15 mouse cellular contexts compared by ENCODE assay signal in genomic region chr13:56115906-56116305, GRCm38 (mm10). TPM values are rescaled to one million over a fixed set of nuclear protein-coding genes. Genes with fewer than 3 reads are reported as not detected.
DNase-seq lines count a peak whose midpoint lies in the region; ATAC-seq and TF ChIP-seq lines count a peak whose summit lies in the region.
"Had no signal": no experiment of that assay in that cellular context is flagged by ENCODE, and none has a peak within 500 bp of the region (broad histone marks: within the 10 kb centered on the region; RNA-seq: fewer than 3 reads in every experiment).

No protein-coding gene starts in this region.

- H3K4me1 ChIP-seq in heart, embryonic 15.5 days (replicated peaks): peaks cover 88% of the 10 kb centered on the region
- peaks cover 60% of the 10 kb centered on the region for H3K4me1 ChIP-seq in lung, embryonic 16.5 days (replicated peaks; ENCODE audit: control insufficient read depth, insufficient read depth, low read length)
- peaks cover 54% of the 10 kb centered on the region for H3K4me1 ChIP-seq in embryonic facial prominence, embryonic 14.5 days (ENCODE audit: control insufficient read depth, insufficient read depth, low read length)
- H3K4me1 ChIP-seq in small intestine, adult 2 months (ENCODE audit: control insufficient read depth, insufficient read depth, insufficient read length, low read length): peaks cover 26% of the 10 kb centered on the region

- TF ChIP-seq CTCF in small intestine, adult 2 months (IDR thresholded peaks at IDR 0.05; ENCODE audit: extremely low read depth, insufficient read length, insufficient replicate concordance, low read depth, low read length): no peak

- H3K4me2 ChIP-seq in heart, embryonic 15.5 days: peak overlapping the region; percentile 22
- no peak overlapping the region for H3K4me2 ChIP-seq in lung, embryonic 16.5 days (ENCODE audit: low read depth, low read length)
- 0 out of 2 replicates have a peak overlapping the region, but pooled peaks have one; percentile 6 for H3K4me2 ChIP-seq in embryonic facial prominence, embryonic 14.5 days (ENCODE audit: low read depth, low read length)
- H3K4me2 ChIP-seq: liver, embryonic 12.5 days; midbrain, embryonic 13.5 days had no signal

- no peaks in the 10 kb centered on the region for H3K9me3 ChIP-seq in heart, embryonic 15.5 days (replicated peaks)
- no peaks in the 10 kb centered on the region for H3K9me3 ChIP-seq in lung, embryonic 16.5 days (ENCODE audit: control insufficient read depth, low read length)
- no peaks in the 10 kb centered on the region for H3K9me3 ChIP-seq in embryonic facial prominence, embryonic 14.5 days (ENCODE audit: control insufficient read depth, low read length)
- H3K9me3 ChIP-seq: liver, embryonic 12.5 days; midbrain, embryonic 13.5 days had no signal

- H3K27me3 ChIP-seq in heart, embryonic 15.5 days: no peaks in the 10 kb centered on the region
- H3K27me3 ChIP-seq in lung, embryonic 16.5 days (ENCODE audit: control insufficient read depth, insufficient read depth, low read depth, low read length): no peaks in the 10 kb centered on the region
- H3K27me3 ChIP-seq in embryonic facial prominence, embryonic 14.5 days (replicated peaks; ENCODE audit: control insufficient read depth, insufficient read depth, low read length): no peaks in the 10 kb centered on the region
- no peaks in the 10 kb centered on the region for H3K27me3 ChIP-seq in small intestine, adult 2 months (ENCODE audit: control insufficient read depth, insufficient read depth, low read length)
- H3K27me3 ChIP-seq: CH12.LX; liver, embryonic 12.5 days; midbrain, embryonic 13.5 days had no signal

- H3K9ac ChIP-seq in heart, embryonic 15.5 days: 0 out of 2 replicates have a peak overlapping the region, but pooled peaks have one; percentile 31
- no peak overlapping the region for H3K9ac ChIP-seq in lung, embryonic 16.5 days (ENCODE audit: low read length)
- H3K9ac ChIP-seq in embryonic facial prominence, embryonic 14.5 days (ENCODE audit: low read depth, low read length): no peak overlapping the region
- H3K9ac ChIP-seq: liver, embryonic 12.5 days had no signal

- H3K27ac ChIP-seq in heart, embryonic 15.5 days: peak overlapping the region; percentile 88
- H3K27ac ChIP-seq in lung, embryonic 16.5 days (ENCODE audit: low read length): peak overlapping the region; percentile 77
- peak overlapping the region; percentile 46; the same call in 1 of the 2 replicates for H3K27ac ChIP-seq in embryonic facial prominence, embryonic 14.5 days (replicated peaks; ENCODE audit: low read depth, low read length)
- H3K27ac ChIP-seq in small intestine, adult 2 months (ENCODE audit: insufficient read depth, low read depth, low read length): peak overlapping the region; percentile 18; the same call in 1 of the 2 replicates
- H3K27ac ChIP-seq: liver, embryonic 12.5 days had no signal

- intact Hi-C loops in heart, postnatal 36 days (cut with DNase I): loop anchor here (1.0 kb wide), 1 partner anchor 19 kb away; no protein-coding TSS in a partner anchor

- TF ChIP-seq POLR2A in small intestine, adult 2 months (IDR thresholded peaks at IDR 0.05; ENCODE audit: low read depth, low read length): no peak

- no peak overlapping the region for H3K4me3 ChIP-seq in heart, embryonic 15.5 days
- no peak overlapping the region for H3K4me3 ChIP-seq in lung, embryonic 16.5 days (ENCODE audit: low read length)
- H3K4me3 ChIP-seq in embryonic facial prominence, embryonic 14.5 days (ENCODE audit: low read depth, low read length): no peak overlapping the region
- H3K4me3 ChIP-seq in small intestine, adult 2 months (ENCODE audit: low read depth, low read length): no peak overlapping the region
- H3K4me3 ChIP-seq: liver, embryonic 12.5 days; midbrain, embryonic 13.5 days had no signal

- 25% methylated on average over 3 of the region's 3 CpGs for WGBS in heart, embryonic 15.5 days
- 29% methylated on average over 3 of the region's 3 CpGs for WGBS in lung, embryonic 16.5 days
- 19% methylated on average over 3 of the region's 3 CpGs for WGBS in embryonic facial prominence, embryonic 14.5 days
- WGBS in small intestine, adult 2 months: 53% methylated on average over 3 of the region's 3 CpGs

- no peak for ATAC-seq in heart, embryonic 15.5 days (replicated peaks; ENCODE audit: insufficient number of reproducible peaks, insufficient read depth, low FRiP score, low read depth)
- ATAC-seq in lung, embryonic 16.5 days (ENCODE audit: low read depth): no peak
- ATAC-seq in embryonic facial prominence, embryonic 14.5 days (ENCODE audit: low read depth): no peak
- ATAC-seq: liver, embryonic 12.5 days; midbrain, embryonic 13.5 days had no signal

- DNase-seq in heart, postnatal 36 days: no peak
- no peak for DNase-seq in lung, postnatal 4 days
- DNase-seq in embryonic facial prominence, embryonic 14.5 days (ENCODE audit: low spot score): peak; percentile 45
- DNase-seq in right cerebral cortex, postnatal 10 days (ENCODE audit: low spot score in 2 of 2): no peak
- DNase-seq in cerebellum, adult 9-11 months: no peak
- DNase-seq: adrenal gland, adult 8-10 months; cerebellum, adult 11 months; spleen, adult 18-20 months; thymus, postnatal 36 days had no signal

- peaks cover 15% of the 10 kb centered on the region; the same call in 1 of the 2 replicates for H3K36me3 ChIP-seq in heart, embryonic 15.5 days
- peaks cover 3% of the 10 kb centered on the region; the same call in 1 of the 2 replicates for H3K36me3 ChIP-seq in lung, embryonic 16.5 days (ENCODE audit: control insufficient read depth, insufficient read depth, low read length)
- H3K36me3 ChIP-seq in embryonic facial prominence, embryonic 14.5 days (ENCODE audit: control insufficient read depth, insufficient read depth, low read length): peaks cover 40% of the 10 kb centered on the region
- peaks cover 15% of the 10 kb centered on the region for H3K36me3 ChIP-seq in small intestine, adult 2 months (ENCODE audit: control insufficient read depth, insufficient read depth, low read length)

RNA-seq across cellular contexts. Expression of gene H2afy, which starts 20.3 kb away (rescaled TPM):
- polyA plus RNA-seq in heart, embryonic 15.5 days (2015; fragmentation: Nextera tagmentation; extraction: Ambion mirVana): 98.9 and 135 TPM in 2 replicates
- 10 to 100 TPM; 45.2 to 50.3 TPM for total RNA-seq in heart, postnatal 36 days (2021)
- 247 and 266 TPM in 2 replicates for polyA plus RNA-seq in lung, embryonic 16.5 days (2015; fragmentation: Nextera tagmentation; extraction: Ambion mirVana)
- polyA plus RNA-seq in embryonic facial prominence, embryonic 14.5 days (2014; fragmentation: Nextera tagmentation; extraction: Ambion mirVana): 246 and 265 TPM in 2 replicates
- polyA plus RNA-seq in small intestine, adult 2 months (2012; rRNA removed): 59.8 and 93.3 TPM in 2 replicates

Comparison
In these comparisons a context has a peak if more than half of its experiments do, and no peak if none do; other contexts are left out.
1. H3K27ac ChIP-seq: peak in every context shown above with its lines; median percentile 88 in heart, embryonic 15.5 days; 77 in lung, embryonic 16.5 days; 46 in embryonic facial prominence, embryonic 14.5 days; 18 in small intestine, adult 2 months.